Mouse (Mus musculus) macrophage (primary cell): ENCODE data around the gene Hist1h2bf. TPM values are rescaled to one million over a fixed set of nuclear protein-coding genes. Genes with fewer than 3 reads are reported as not detected.
"Not testable (repeated sequence)": the region's sequence is repeated elsewhere in the genome, so short reads cannot be mapped to it uniquely, and the experiment has no call there.

Source experiments
- H3K27ac ChIP-seq: fragments of 350-480 bp; formaldehyde crosslinking; 2 replicates; pipeline ENCODE4 v1.9.0; 2021
- H3K36me3 ChIP-seq: fragments of 350-480 bp; formaldehyde crosslinking; 2 replicates; pipeline ENCODE4 v1.9.0; 2021; ENCODE audit errors: inconsistent target
- H3K4me3 ChIP-seq: fragments of 350-480 bp; formaldehyde crosslinking; 2 replicates; pipeline ENCODE4 v1.9.0; 2021; ENCODE audit errors: inconsistent target
- H3K79me2 ChIP-seq: fragments of 350-480 bp; formaldehyde crosslinking; 2 replicates; pipeline ENCODE4 v1.9.0; 2021; ENCODE audit errors: inconsistent target
- WGBS: methylation state at CpG from one replicate; pipeline ENCODE4 v1.1.7; 2026; ENCODE audit warnings: inconsistent platforms; ENCODE audit not compliant: missing documents; 5-methylcytosine and 5-hydroxymethylcytosine counted together
- polyA plus RNA-seq: library from polyadenylated mRNA; stranded (reverse); fragments of 250-400 nt; gene quantifications from 3 replicates; pipeline ENCODE4 v1.2.4, GENCODE M21; 2018; ENCODE audit warnings: inconsistent platforms

The Hist1h2bf gene
- polyA plus RNA-seq, 1 experiment from 2014 or later = not detected

- Histone ChIP-seq H3K4me3 (peak overlapping the region; percentile 32), H3K79me2 (no peaks in the 10 kb centered on the region), H3K27ac (peak overlapping the region; percentile 88), H3K36me3 (no peaks in the 10 kb centered on the region)
- 27% methylated on average over 6 of the region's 6 CpGs for WGBS
These were observed 8.4 kb upstream of the Hist1h2bf start for GRCm38 (mm10) chr13:23582219-23583056.

- Histone ChIP-seq H3K27ac (peak within 1 kb of the TSS; percentile 88), H3K36me3 (no peaks in the 10 kb centered on the region), H3K79me2 (no peaks in the 10 kb centered on the region), H3K4me3 (peak within 1 kb of the TSS; percentile 32)
- 0% methylated on average over 40 of the region's 43 CpGs for WGBS
These were observed 7.6 kb upstream of the Hist1h2bf start, which contains the start of gene Hist1h4d for GRCm38 (mm10) chr13:23581408-23582218. TSS of gene Hist1h4d (plus strand) at chr13:23581598.

GRCm38 (mm10) chr13:23577835-23578234, 3.8 kb upstream of the Hist1h2bf start:
- 92% methylated on average over 1 of the region's 1 CpGs for WGBS
- no peak overlapping the region for H3K4me3 ChIP-seq
- no peaks in the 10 kb centered on the region for H3K36me3 ChIP-seq
- no peak overlapping the region for H3K27ac ChIP-seq
- H3K79me2 ChIP-seq = peaks cover 6% of the 10 kb centered on the region; the same call in 1 of the 2 replicates

- Histone ChIP-seq H3K4me3 (peak overlapping the region; percentile 29; the same call in 1 of the 2 replicates), H3K27ac (peak overlapping the region; percentile 54), H3K79me2 (peaks cover 14% of the 10 kb centered on the region; the same call in 1 of the 2 replicates), H3K36me3 (no peaks in the 10 kb centered on the region)
- 65% methylated on average over 6 of the region's 6 CpGs for WGBS
These were observed 3.1 kb upstream of the Hist1h2bf start for GRCm38 (mm10) chr13:23576906-23577639.

GRCm38 (mm10) chr13:23576351-23576881, 2.4 kb upstream of the Hist1h2bf start:
- WGBS = 52% methylated on average over 7 of the region's 7 CpGs
- peak overlapping the region; percentile 54 for H3K27ac ChIP-seq
- peak overlapping the region; percentile 29 for H3K4me3 ChIP-seq
- no peaks in the 10 kb centered on the region for H3K36me3 ChIP-seq
- peaks cover 18% of the 10 kb centered on the region; the same call in 1 of the 2 replicates for H3K79me2 ChIP-seq

- 4% methylated on average over 8 of the region's 40 CpGs for WGBS
- Histone ChIP-seq H3K79me2 (peaks cover 18% of the 10 kb centered on the region; the same call in 1 of the 2 replicates), H3K4me3 (peak overlapping the region; percentile 29), H3K27ac (peak overlapping the region; percentile 54)
- not testable (repeated sequence) for H3K36me3 ChIP-seq
These were observed 1.9 kb upstream of the Hist1h2bf start for GRCm38 (mm10) chr13:23575864-23576313.

- WGBS = 2% methylated on average over 13 of the region's 18 CpGs
- H3K79me2 ChIP-seq = peaks cover 18% of the 10 kb centered on the region; the same call in 1 of the 2 replicates
- peak within 1 kb of the TSS; percentile 29 for H3K4me3 ChIP-seq
- peak within 1 kb of the TSS; percentile 67 for H3K27ac ChIP-seq
- H3K36me3 ChIP-seq = no peaks in the 10 kb centered on the region
These were observed 1.4 kb upstream of the Hist1h2bf start, which contains the start of gene Hist1h3d for GRCm38 (mm10) chr13:23575271-23575851. TSS of gene Hist1h3d (plus strand) at chr13:23575763.

GRCm38 (mm10) chr13:23574546-23575170, 662 bp upstream of the Hist1h2bf start:
- H3K27ac ChIP-seq = peak overlapping the region; percentile 67
- H3K79me2 ChIP-seq = peaks cover 18% of the 10 kb centered on the region; the same call in 1 of the 2 replicates
- H3K36me3 ChIP-seq = not testable (repeated sequence)
- H3K4me3 ChIP-seq = peak overlapping the region; percentile 13; the same call in 1 of the 2 replicates
- WGBS = 5% methylated on average over 2 of the region's 39 CpGs

- Histone ChIP-seq H3K79me2 (peaks cover 18% of the 10 kb centered on the region; the same call in 1 of the 2 replicates), H3K4me3 (peak overlapping the region; percentile 41), H3K27ac (peak overlapping the region; percentile 75)
- H3K36me3 ChIP-seq = not testable (repeated sequence)
- WGBS = 6% methylated on average over 14 of the region's 20 CpGs
These were observed 730 bp downstream of the Hist1h2bf start for GRCm38 (mm10) chr13:23573034-23573897.

GRCm38 (mm10) chr13:23572218-23573033, 1.6 kb downstream of the Hist1h2bf start:
- Histone ChIP-seq H3K27ac (peak overlapping the region; percentile 75), H3K4me3 (peak overlapping the region; percentile 41), H3K36me3 (no peaks in the 10 kb centered on the region), H3K79me2 (peaks cover 18% of the 10 kb centered on the region; the same call in 1 of the 2 replicates)
- WGBS = 40% methylated on average over 2 of the region's 2 CpGs

- Histone ChIP-seq H3K4me3 (peak overlapping the region; percentile 41), H3K79me2 (peaks cover 18% of the 10 kb centered on the region; the same call in 1 of the 2 replicates), H3K27ac (peak overlapping the region; percentile 75)
- 2% methylated on average over 7 of the region's 34 CpGs for WGBS
- not testable (repeated sequence) for H3K36me3 ChIP-seq
These were observed 2.3 kb downstream of the Hist1h2bf start for GRCm38 (mm10) chr13:23571504-23572217.
